Mouse (Mus musculus): ENCODE measurements at regions not wholly inside any gene's neighbourhood (a gene's known extent, or its start where the extent isn't known, plus 50 kb on each side); places are given as distances from the start of the nearest gene placed in this dataset.
A peak's percentile ranks its signal among the peaks of the same experiment; 100 is the strongest.

GRCm38 (mm10) chr15:62588580-62588979 is 1256.4 kb downstream of the Gsdmc2 start:
- no peak overlapping the region for H3K4me2 ChIP-seq (ENCODE audit: low read depth)
- H3K27ac ChIP-seq (ENCODE audit: low read depth, low read length), result no peak overlapping the region
- no peak for TF ChIP-seq CTCF (IDR thresholded peaks at IDR 0.05; ENCODE audit: low read depth)
- no peaks in the 10 kb centered on the region for H3K36me3 ChIP-seq (ENCODE audit: insufficient read depth)
- no peaks in the 10 kb centered on the region for H3K4me1 ChIP-seq (ENCODE audit: insufficient read depth)
- H3K9me3 ChIP-seq (ENCODE audit: low read length), result no peaks in the 10 kb centered on the region
- no peak overlapping the region for H3K9ac ChIP-seq
- DNase-seq (no peak), ATAC-seq (no peak)
- 76% methylated on average over 3 of the region's 3 CpGs for WGBS
- no peaks in the 10 kb centered on the region for H3K27me3 ChIP-seq (ENCODE audit: insufficient read depth, low read length)
- no peak overlapping the region for H3K4me3 ChIP-seq (ENCODE audit: low read depth, low read length)

- no peak overlapping the region for H3K4me2 ChIP-seq (ENCODE audit: low read depth)
- no peak overlapping the region for H3K27ac ChIP-seq (ENCODE audit: low read depth, low read length)
- ATAC-seq (no peak), DNase-seq (no peak)
- H3K36me3 ChIP-seq (ENCODE audit: insufficient read depth), result no peaks in the 10 kb centered on the region
- no peaks in the 10 kb centered on the region for H3K9me3 ChIP-seq (ENCODE audit: low read length)
- H3K27me3 ChIP-seq (ENCODE audit: insufficient read depth, low read length), result no peaks in the 10 kb centered on the region
- H3K9ac ChIP-seq, result no peak overlapping the region
- H3K4me1 ChIP-seq (ENCODE audit: insufficient read depth), result no peaks in the 10 kb centered on the region
- no peak for TF ChIP-seq CTCF (IDR thresholded peaks at IDR 0.05; ENCODE audit: low read depth)
- H3K4me3 ChIP-seq (ENCODE audit: low read depth, low read length), result no peak overlapping the region
- WGBS, result 34% methylated on average over 3 of the region's 3 CpGs
These were observed 1266.2 kb downstream of the Gsdmc2 start for GRCm38 (mm10) chr15:62578788-62579187.

- DNase-seq (no peak), ATAC-seq (no peak)
- 94% methylated on average over 2 of the region's 2 CpGs for WGBS
- no peak for TF ChIP-seq CTCF (IDR thresholded peaks at IDR 0.05; ENCODE audit: low read depth)
- H3K9me3 ChIP-seq (ENCODE audit: low read length), result no peaks in the 10 kb centered on the region
- H3K36me3 ChIP-seq (ENCODE audit: insufficient read depth), result no peaks in the 10 kb centered on the region
- H3K9ac ChIP-seq, result no peak overlapping the region
- H3K27ac ChIP-seq (ENCODE audit: low read depth, low read length), result no peak overlapping the region
- no peak overlapping the region for H3K4me3 ChIP-seq (ENCODE audit: low read depth, low read length)
- no peaks in the 10 kb centered on the region for H3K4me1 ChIP-seq (ENCODE audit: insufficient read depth)
- no peaks in the 10 kb centered on the region for H3K27me3 ChIP-seq (ENCODE audit: insufficient read depth, low read length)
- H3K4me2 ChIP-seq (ENCODE audit: low read depth), result no peak overlapping the region
These were observed 1269.2 kb downstream of the Gsdmc2 start for GRCm38 (mm10) chr15:62575791-62576190.

GRCm38 (mm10) chr15:62571803-62572202 is 1273.2 kb downstream of the Gsdmc2 start:
- no peak overlapping the region for H3K4me2 ChIP-seq (ENCODE audit: low read depth)
- 20% methylated on average over 7 of the region's 7 CpGs for WGBS
- H3K27ac ChIP-seq (ENCODE audit: low read depth, low read length), result no peak overlapping the region
- TF ChIP-seq CTCF (IDR thresholded peaks at IDR 0.05; ENCODE audit: low read depth), result no peak
- H3K9ac ChIP-seq, result no peak overlapping the region
- no peak overlapping the region for H3K4me3 ChIP-seq (ENCODE audit: low read depth, low read length)
- H3K27me3 ChIP-seq (ENCODE audit: insufficient read depth, low read length), result no peaks in the 10 kb centered on the region
- no peaks in the 10 kb centered on the region for H3K9me3 ChIP-seq (ENCODE audit: low read length)
- peak; percentile 39 for DNase-seq
- no peak for ATAC-seq
- no peaks in the 10 kb centered on the region for H3K4me1 ChIP-seq (ENCODE audit: insufficient read depth)
- H3K36me3 ChIP-seq (ENCODE audit: insufficient read depth), result no peaks in the 10 kb centered on the region

- no peak for TF ChIP-seq CTCF (IDR thresholded peaks at IDR 0.05; ENCODE audit: low read depth)
- no peak overlapping the region for H3K9ac ChIP-seq
- 79% methylated on average over 7 of the region's 7 CpGs for WGBS
- H3K36me3 ChIP-seq (ENCODE audit: insufficient read depth), result no peaks in the 10 kb centered on the region
- H3K4me3 ChIP-seq (ENCODE audit: low read depth, low read length), result no peak overlapping the region
- no peaks in the 10 kb centered on the region for H3K27me3 ChIP-seq (ENCODE audit: insufficient read depth, low read length)
- no peak overlapping the region for H3K27ac ChIP-seq (ENCODE audit: low read depth, low read length)
- no peak for ATAC-seq
- H3K4me2 ChIP-seq (ENCODE audit: low read depth), result no peak overlapping the region
- no peak for DNase-seq
- no peaks in the 10 kb centered on the region for H3K9me3 ChIP-seq (ENCODE audit: low read length)
- no peaks in the 10 kb centered on the region; the same call in 1 of the 2 replicates for H3K4me1 ChIP-seq (ENCODE audit: insufficient read depth)
These were observed 1275.9 kb downstream of the Gsdmc2 start for GRCm38 (mm10) chr15:62568788-62569713.

GRCm38 (mm10) chr15:62567431-62567830 is 1277.5 kb downstream of the Gsdmc2 start:
- Histone ChIP-seq H3K4me2 (ENCODE audit: low read depth) (no peak overlapping the region), H3K9ac (no peak overlapping the region), H3K4me1 (ENCODE audit: insufficient read depth) (no peaks in the 10 kb centered on the region; the same call in 1 of the 2 replicates), H3K27me3 (ENCODE audit: insufficient read depth, low read length) (no peaks in the 10 kb centered on the region), H3K9me3 (ENCODE audit: low read length) (no peaks in the 10 kb centered on the region), H3K27ac (ENCODE audit: low read depth, low read length) (no peak overlapping the region), H3K4me3 (ENCODE audit: low read depth, low read length) (no peak overlapping the region), H3K36me3 (ENCODE audit: insufficient read depth) (no peaks in the 10 kb centered on the region)
- 91% methylated on average over 4 of the region's 4 CpGs for WGBS
- no peak for TF ChIP-seq CTCF (IDR thresholded peaks at IDR 0.05; ENCODE audit: low read depth)
- DNase-seq (no peak), ATAC-seq (no peak)

GRCm38 (mm10) chr15:62566106-62566511 is 1278.9 kb downstream of the Gsdmc2 start:
- Histone ChIP-seq H3K27me3 (ENCODE audit: insufficient read depth, low read length) (no peaks in the 10 kb centered on the region), H3K9ac (no peak overlapping the region), H3K9me3 (ENCODE audit: low read length) (no peaks in the 10 kb centered on the region), H3K4me2 (ENCODE audit: low read depth) (peak overlapping the region; percentile 1; the same call in 1 of the 2 replicates), H3K4me3 (ENCODE audit: low read depth, low read length) (no peak overlapping the region), H3K27ac (ENCODE audit: low read depth, low read length) (no peak overlapping the region), H3K4me1 (ENCODE audit: insufficient read depth) (no peaks in the 10 kb centered on the region; the same call in 1 of the 2 replicates), H3K36me3 (ENCODE audit: insufficient read depth) (no peaks in the 10 kb centered on the region)
- ATAC-seq (peak; percentile 73), DNase-seq (peak; percentile 73)
- 9% methylated on average over 7 of the region's 7 CpGs for WGBS
- no peak for TF ChIP-seq CTCF (IDR thresholded peaks at IDR 0.05; ENCODE audit: low read depth)
